Mouse (Mus musculus) thymus, adult 2 months (tissue): ENCODE results near the gene Krtap5-1.

Source experiments
- CTCF ChIP-seq: fragments of 200-500 bp; IDR thresholded peaks from 2 replicates; pipeline ENCODE4 v1.5.1; 2012; ENCODE audit warnings: mild to moderate bottlenecking, control low read depth, low read length, moderate library complexity, borderline replicate concordance; ENCODE audit not compliant: control insufficient read depth, poor library complexity, insufficient read depth; ENCODE audit errors: extremely low read depth
- POLR2A ChIP-seq: fragments of 200-500 bp; IDR thresholded peaks from 2 replicates; pipeline ENCODE4 v1.6.1; 2012; ENCODE audit warnings: mild to moderate bottlenecking, low read length, control low read depth, moderate library complexity; ENCODE audit not compliant: control insufficient read depth, poor library complexity, insufficient read depth; ENCODE audit errors: extremely low read depth

GRCm38 (mm10) chr7:142249824-142250223, 47.1 kb downstream of the Krtap5-1 start:
- TF ChIP-seq CTCF (no peak), POLR2A (no peak)
